Mouse (Mus musculus): ENCODE measurements at regions not wholly inside any gene's neighbourhood (a gene's known extent, or its start where the extent isn't known, plus 50 kb on each side); places are given as distances from the start of the nearest gene placed in this dataset.

DNA sequence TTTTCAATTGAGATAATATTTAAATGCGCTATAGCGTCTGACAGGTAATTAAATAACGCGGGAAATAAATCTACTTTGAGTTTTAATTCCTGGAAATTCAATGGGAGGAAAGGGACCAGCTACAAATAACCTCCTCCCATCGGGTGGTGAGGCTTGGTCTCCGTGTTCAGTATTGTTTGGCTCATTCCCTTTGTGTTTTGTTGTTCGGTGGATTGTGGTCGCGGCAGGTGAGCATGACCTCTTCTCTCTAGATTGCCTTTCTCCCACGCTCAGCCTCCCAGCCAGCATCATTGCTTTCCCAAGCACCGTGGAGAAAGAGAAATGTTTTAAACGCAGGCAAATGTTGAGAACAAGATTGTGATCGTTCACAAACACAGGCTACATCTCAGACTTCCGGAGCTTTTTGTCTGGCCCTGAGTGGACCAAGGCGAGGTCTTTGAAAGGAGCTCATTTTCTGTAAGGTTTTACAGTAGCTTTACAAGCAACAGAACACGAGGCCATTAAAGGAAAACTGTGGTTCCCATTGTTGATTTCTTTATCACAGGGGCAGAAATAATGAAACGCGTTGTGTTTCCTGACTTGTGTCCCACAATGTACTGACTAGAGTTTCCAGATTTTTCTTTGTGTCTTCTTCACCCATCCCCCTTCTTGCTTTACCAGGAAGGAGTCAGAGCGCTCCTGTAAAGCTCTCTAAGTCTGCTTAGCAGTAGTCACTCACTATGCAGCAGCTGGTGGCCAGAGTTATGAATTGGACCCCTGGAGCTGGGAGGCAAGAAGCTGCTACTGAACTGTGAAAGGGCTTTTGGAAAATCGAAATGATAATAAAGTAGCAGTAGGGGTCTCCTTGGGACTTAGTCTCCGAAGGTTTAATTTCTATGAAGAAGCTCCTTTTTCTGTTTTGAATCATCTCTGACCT lies 337.7 kb downstream of the Galc start:
- no peak for DNase-seq (ENCODE audit: low spot score)

DNA sequence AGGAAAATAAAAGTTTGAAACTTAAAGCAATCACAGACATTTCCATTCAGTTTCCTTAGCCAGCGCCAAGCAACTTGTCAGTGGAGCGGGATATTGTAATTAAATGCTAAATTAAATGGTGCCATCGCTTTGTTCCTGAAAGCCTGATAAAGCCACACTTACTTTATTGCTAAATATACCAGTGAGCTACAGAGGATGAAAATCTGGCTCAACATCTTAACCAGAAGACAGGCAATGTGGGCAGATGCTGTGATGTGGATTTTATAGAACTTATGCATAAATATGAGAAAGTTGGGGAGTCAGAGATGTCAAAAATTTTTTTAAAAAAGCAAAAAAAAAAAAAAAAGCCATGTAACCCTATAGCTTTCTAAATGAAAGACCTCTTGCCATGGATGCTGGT lies 340.8 kb downstream of the Galc start:
- DNase-seq (ENCODE audit: low spot score) = no peak

DNA sequence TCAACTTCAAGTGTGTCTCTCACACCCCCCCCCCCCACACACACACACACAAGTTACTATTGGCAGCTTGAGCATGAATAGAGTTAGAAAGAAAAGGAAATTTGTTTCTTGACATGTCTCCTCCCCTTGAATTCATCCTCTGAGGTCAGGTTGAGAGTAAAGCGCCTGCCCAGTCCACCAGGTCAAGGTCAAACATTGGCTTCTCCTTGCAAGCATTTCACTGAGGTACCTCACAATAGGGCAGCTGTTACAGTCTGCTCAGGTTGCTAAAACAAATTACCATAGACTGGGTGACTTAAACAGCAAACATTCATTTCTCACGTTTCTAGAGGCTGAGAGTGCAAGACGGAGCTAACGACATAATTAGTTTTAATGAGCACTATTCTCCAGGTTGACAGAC lies 344.2 kb downstream of the Galc start:
- no peak for DNase-seq (ENCODE audit: low spot score)

DNA sequence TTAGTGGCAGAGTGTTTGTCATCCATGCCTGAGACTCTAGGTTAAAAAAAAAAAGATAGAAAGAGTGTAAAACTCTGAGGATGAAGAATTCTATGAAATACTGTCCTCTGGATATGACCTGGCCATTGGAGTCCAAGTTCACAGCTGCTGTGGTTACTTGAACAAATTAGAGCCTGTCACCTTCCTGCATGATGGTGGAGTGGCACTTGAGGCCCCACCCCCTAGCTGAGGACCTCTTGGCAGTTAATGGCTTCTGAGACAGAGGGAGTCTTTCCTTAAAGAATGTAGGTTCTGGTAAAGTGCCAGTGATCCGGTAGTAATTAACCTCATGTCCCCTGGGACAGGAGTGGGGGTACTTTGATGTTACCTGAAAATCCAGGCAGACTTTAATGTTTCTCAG lies 346.5 kb downstream of the Galc start:
- DNase-seq (ENCODE audit: low spot score) = no peak

DNA sequence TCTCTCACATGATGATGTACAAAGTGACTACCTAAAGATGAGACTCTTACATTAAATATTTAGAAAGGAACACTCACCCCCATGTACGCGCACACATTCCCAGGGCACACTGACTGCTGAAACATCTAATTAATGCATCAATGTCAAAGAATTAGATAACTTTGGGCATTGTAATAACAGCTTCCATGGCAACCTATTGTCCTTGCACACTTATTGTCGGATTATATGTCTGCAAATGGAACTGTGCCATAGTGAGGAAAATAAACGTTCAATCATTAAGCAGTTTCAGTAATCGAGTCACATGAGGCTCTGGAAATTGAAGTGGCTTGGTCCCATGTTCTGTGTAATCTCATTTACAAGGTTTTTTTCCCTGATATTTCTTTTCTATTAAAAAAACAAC lies 360.0 kb downstream of the Galc start:
- no peak for DNase-seq (ENCODE audit: low spot score)

DNA sequence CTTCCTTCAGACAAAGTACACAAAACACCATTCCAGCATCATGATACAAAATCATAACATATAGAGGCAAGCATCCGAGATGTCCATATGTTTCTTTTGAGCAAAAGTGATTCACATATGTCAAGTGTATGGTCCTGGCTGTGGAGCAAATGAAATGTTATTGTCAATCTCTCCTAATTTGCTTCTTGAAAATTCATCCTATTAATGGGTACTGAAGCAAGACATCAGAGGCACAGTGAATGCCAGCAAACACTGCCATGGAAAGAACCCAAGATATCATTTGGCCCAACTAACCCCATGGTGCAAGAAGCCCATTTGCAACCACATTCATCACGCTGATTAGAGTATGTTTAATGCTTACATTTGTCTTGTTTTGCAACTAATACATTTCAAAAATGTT lies 361.1 kb downstream of the Galc start:
- no peak for DNase-seq (ENCODE audit: low spot score)

DNA sequence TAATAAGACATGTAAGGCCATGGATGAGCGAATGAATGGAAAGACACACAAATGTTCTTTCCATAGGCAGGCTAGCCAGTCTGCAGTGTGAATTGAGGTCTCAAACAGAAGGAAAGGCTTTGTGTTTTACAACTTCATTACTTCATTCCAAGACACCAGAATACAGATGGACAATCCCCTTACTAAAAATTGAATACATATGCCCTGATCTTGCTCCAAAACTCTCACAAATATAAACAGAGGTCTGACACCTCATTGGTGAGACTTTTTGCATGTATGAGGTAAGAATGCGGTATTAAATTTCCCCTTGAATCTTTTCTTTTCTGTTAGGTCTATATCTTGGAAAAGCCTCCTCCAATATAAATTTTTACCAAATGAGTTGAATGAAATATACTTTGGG lies 363.3 kb downstream of the Galc start:
- no peak for DNase-seq (ENCODE audit: low spot score)

DNA sequence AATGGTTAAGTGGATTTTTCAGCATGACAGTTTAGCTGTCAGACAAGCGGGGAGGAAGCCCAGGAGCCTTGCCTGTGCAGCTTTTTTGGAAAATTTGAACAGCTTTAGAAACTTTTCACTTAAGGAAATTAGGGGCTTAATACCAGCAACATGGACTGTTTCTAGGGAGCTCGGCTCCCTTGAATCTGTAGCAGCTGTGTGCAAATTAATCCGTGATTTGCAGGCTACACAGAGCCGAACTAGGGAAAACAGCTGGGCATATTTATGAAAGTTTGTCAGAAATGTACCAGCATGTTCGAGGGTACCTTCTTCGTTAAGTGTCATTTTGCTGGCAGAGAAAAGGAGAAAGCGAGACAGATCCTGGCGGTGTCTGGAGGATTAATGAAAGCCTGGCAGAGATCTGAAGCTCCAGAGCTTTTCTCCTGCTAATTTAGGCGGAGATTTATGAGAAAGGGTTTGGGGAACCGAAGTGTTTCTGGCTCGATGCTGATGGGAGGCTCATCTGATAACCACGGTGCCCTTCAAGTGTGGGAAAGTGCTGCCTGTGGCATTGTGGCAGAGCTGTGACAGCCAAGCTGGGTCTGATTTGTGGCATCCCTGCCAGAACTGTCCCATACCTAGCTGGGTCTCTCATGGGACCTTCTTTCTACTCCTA lies 370.3 kb downstream of the Galc start:
- DNase-seq (ENCODE audit: low spot score) = no peak

DNA sequence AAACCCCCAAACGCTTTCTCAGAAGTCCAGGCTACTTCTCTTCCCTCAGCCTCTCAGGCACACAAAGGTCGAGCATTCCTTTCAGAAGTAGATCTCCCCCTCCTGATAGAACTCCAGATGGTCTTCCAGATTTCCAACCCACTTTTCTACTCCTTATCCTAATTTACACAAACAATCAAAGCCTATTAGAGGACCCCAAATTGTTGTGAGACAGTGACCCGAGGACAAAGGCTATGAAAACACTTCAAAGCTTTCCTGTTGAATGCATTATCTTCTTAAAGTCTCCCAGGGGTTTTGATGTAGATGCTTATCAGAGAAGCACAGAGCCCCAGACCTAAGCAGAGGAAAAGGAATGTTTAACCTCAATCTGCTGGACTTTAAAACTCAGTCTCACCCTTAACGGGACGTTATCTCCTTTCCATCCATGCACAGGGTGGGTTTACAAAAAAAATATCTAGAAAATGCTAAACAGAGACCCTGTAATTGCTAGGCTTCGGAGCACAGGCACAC lies 370.9 kb downstream of the Galc start:
- DNase-seq (ENCODE audit: low spot score) = no peak

DNA sequence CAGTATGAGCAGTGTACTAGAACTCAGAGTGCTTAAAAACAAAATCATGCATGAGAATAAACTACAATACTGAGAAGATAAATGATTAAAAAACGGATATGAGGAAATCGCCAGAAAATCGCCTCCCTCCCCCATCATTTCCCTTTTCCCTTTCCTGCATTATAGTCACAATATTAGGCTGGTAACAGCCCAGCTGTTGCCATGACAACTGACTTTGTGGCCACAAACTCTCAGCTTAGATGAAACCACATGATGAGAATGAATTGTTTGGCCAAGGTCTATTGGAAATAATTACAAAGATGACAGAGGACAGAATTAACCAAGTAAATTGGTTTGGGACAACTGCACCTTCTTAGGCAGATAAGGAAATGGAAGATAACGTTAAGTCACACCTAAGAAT lies 376.8 kb downstream of the Galc start:
- DNase-seq (ENCODE audit: low spot score) = no peak

DNA sequence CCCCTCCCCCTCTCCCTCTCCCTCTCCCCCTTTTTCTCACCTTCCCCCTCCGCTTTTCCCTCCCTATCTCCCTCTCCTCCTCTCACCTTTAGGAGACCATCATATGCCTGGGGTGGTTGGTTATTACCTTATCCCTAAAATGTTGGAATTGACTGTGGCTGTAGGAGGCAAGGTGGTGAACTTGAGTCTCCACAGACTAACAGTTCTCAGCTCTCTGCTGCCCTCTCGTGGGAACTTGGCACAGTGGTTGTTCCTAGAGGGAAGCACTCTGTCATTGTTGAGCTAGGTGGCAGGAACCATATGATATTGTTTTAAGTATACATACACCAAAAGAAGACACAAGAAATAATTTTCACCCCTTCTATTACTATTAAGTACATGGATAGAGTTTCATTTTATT lies 386.9 kb downstream of the Galc start:
- DNase-seq (ENCODE audit: low spot score) = peak; percentile 10

DNA sequence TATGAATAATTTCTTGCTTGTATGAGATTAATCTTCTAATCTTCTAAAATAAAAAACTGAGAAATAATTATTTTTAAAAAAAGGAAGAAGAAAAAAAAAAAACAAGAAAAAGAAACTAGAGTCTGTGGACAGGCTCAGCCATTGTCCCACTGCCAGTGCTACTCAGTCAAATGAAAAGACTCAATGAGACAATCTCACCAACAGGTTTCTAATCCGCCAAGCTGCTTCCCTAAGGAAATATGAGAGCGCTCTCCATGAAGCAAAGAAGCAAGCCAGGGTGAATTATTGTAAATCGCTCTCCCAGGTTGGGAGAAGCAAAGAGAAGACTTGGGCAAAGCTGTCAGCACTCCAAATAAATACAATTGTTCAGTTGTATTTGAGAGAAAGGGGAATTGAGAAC lies 396.3 kb downstream of the Galc start:
- no peak for DNase-seq (ENCODE audit: low spot score)

DNA sequence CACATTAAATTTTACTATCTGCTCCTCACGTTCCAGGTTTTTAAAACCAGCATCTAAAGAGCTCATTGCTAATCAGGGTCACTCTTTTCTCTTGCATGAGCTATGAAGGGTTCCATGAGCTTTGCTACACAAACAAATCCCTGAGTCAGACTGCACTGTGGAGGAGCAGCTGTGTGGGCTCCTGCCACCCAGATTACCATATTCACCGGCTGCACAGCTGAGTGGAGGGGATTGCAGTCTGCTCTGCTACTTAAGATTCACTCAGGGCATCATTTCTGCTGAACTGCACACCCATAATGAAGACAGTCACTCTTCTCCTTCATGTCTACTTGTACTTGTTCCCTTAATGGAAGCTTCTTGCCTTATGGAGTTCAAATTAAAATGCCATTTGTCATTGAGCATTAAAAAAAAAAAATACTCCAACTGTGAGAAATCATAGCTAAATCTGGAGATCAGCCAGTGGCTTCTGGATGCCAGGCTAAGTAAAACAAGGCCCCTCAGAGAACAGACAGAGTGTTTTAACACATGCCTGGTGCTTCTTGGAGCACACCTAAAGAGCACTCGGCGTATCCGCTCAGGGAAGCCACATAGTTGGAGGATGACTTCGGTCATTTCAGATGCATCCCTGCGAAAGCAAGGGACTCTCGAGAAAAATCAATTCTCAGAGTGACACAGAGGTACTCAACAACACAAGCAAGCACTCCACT lies 422.9 kb downstream of the Galc start:
- no peak for DNase-seq (ENCODE audit: low spot score)

DNA sequence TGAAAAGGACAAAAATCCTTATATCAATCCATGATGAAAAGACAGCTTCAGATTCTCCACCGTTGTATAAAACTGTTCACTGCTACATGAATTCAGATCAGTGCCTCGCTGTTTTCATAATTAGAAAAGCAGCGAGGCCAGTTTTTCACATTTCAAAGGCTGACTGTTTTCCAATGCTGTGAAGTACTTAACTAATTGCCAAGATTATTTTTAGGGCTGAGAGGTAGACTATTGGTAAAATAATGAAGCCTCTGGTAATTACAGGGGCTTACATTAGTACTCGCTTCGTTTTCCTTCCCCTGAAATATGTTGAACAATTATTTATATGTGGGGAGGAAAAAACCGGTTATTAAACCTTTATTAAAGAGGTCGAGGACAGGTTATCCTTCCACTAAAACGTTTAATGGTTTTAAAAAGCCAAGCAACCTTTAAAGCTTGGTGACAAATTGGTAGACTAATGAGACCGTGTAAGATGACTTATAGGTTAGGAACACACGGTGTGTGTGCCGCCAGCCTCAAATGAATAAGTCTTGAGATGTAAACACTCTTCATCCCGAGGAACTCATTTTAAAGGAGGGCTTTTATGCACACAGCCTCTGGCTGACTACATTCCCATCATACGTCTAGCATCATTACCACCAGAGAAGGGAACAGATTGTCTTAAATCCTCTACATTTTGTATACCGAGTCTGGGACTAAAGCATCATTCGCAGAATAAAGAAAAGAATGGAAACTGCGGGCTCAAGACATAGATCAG lies 465.7 kb downstream of the Galc start:
- DNase-seq (ENCODE audit: low spot score) = no peak

DNA sequence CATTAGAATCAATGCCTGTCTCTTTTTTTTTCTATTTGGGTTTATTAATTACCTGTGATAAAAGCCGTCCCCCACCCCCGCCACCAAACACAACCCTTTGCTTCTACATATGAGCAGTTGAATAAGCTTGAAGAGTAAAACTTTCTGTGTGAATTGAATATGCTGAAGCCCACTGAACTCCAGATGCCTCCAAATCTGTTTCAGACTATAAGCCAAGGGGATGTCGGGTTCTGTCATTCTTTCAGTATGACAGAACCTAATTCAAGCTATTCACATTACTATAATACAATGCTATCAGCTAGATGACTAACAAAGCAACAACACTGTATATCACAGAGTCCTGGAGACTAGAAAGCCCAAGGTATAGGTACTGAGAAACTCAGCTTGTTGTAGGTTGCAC lies 475.8 kb downstream of the Galc start:
- no peak for DNase-seq (ENCODE audit: low spot score)

DNA sequence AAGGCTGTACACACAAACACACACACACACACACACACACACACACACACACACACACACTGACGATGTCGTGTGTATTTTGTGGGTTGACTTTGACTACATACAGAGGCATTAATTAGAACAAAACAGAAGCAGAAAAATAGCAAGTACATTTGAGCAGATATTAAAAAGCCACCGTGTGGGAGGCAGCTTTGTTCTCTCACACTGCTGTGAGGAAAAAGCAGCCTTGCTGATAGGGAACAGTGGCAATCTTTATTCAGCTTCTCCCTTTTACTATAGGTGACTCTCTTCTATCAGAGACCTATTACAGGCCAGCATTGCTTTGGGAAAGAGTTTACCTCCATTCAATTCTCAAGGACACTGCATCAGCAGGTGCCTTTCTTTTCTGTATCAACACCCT lies 500.1 kb downstream of the Galc start:
- no peak for DNase-seq (ENCODE audit: low spot score)

DNA sequence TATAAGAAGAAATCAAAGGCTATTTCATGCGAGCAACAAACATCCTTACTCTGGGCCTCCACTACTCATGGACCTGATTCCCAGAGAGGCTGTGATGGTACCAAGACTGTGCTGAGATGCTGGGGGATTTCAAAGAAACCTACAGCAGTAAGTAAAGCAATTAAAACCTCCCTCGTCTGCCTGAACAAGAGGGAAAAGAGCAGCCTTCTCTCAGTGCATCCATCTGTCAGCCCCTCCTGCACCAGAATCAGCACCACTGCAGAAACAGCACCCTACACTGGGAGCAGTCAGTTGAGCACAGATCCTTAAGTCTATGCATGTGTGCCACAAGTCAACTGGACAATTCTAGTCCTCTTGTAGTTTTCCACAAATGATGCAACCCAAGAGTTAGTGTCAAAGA lies 500.6 kb downstream of the Galc start:
- DNase-seq (ENCODE audit: low spot score) = no peak

DNA sequence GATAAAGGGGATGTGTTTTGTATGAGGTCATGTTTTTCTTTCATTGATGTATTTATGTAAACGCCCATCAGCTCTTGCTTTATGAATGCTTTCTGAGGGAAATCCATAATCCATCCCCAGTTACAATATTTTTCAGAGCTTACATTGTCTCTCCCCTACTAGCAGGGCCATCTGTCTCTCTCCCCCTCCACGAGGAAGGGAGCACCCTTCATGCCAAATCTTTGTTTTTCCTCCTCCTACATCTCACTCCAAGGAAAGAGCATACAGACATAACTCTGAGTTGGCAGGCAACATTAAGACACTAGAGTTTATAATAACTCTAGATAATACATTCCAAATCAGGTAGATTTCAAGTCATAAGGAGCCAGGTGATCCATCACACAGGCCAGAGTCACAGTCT lies 509.1 kb downstream of the Galc start:
- no peak for DNase-seq (ENCODE audit: low spot score)

DNA sequence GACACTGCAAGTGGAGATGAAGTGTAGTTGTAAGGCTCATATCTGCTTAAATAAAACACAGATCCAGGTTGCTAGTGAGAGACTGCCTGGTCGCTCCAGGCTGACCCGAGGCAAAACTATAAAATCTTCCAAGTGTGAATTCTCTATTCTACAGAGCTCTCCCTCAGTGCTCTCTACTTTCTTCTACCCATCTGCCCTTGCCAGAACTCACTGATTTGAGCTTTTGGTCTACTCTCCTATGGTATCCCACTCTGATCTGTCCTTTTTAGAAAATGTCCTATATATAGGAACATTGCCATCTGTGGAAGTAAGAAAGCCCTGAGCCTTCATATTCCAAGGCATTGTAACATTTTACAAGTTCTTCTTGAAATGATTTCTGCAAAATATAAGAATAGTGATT lies 518.3 kb downstream of the Galc start:
- DNase-seq (ENCODE audit: low spot score) = no peak

DNA sequence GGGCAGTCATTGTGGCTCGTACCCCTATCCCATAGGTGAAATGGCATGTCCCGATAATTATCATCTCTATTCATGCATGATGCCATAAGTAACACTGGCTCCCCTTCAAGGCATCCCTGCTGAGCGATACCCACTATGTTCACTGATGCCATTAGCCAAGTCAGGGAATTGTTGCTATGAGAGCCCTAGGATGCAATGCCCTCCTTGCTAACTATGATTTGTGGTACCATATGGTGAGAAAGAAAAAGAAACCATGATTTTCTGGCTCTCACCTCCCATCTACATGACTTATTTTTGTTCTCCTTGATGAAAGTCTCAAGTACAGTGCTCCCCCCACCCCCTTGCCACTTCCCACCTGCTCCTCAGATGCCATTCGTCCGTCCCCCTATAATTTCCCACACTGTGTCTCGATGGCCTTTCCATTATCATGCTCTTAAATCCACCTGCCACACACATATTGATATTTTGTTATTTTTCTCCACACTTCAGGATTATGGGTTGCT lies 527.1 kb downstream of the Galc start:
- DNase-seq (ENCODE audit: low spot score) = no peak

DNA sequence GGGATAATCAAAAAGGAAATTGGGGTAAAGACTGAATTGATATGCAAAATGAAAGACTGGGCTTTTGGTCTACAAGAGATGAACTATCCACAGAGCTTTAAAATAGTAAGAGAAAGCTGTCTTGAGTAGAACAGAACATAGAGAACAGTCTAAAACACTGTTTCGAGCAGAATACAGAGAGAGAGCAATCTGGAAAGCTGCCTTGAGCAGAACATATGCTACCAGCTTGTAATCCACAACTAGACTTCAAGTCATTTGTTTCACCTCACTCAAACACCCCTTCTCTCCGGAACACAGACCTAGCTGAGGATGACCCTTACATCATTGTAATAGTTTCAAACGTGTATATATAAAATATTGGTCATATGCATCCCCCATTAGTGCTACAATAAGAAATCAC lies 538.7 kb downstream of the Galc start:
- no peak for DNase-seq (ENCODE audit: low spot score)

DNA sequence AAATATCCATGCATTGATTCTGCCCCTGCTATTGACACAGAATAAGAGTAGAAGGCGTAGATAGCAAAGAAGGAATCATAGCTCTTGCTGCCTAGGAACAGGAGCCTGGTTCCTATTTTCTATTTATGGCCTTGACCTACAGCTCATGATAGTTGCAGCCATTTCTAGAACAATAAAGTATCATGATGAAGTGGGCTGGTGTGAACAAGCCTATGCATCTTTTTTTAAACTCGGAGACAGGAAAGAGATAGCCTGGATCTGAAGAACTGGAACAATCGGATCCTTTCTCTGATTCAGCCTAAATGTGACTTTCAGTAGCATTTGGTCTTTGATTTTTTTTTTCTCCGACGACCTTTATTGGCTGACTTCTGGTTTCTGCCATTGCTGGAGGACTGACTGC lies 541.4 kb downstream of the Galc start:
- DNase-seq (ENCODE audit: low spot score) = no peak
